Mouse (Mus musculus) regulatory T cell (primary cell): ENCODE data around the gene Cald1.

Experiments
- in situ Hi-C: fragments of 300-600 bp; cut with MboI, MseI; formaldehyde crosslinking; loops from one replicate; pipeline ENCODE4 v1.15.1; 2025; ENCODE audit warnings: high pct_unique_total_duplicates

Gene Cald1

DNA sequence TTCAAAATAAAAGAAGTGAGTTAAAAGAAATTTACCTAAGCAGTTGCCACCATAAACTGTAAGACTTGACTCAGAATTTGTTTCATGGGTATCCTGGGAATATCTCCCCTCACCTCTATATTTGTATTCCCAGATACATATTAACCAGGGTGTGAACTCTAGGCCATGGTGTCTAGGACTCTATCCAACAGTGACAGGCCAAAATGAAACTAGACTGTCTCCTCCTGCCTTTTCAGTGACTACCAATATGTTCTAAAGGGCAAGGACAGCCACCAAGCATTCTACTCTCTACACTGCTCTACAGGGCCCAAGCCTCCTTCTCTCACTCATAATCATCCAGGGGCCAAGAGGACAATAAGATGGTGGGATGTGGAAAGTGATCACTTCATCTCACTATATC lies 153.3 kb downstream of the Cald1 start:
- in situ Hi-C loops: loop anchor here (5.0 to 10.0 kb wide), 2 partner anchors 204 to 237 kb away; no protein-coding TSS in a partner anchor

GRCm38 (mm10) chr6:34754448-34754847 lies 156.1 kb downstream of the Cald1 start:
- in situ Hi-C loops: loop anchor here (5.0 to 10.0 kb wide), 2 partner anchors 207 to 240 kb away; no protein-coding TSS in a partner anchor

GRCm38 (mm10) chr6:34758340-34758739 lies 160.0 kb downstream of the Cald1 start:
- in situ Hi-C loops: loop anchor here (5.0 to 10.0 kb wide), 2 partner anchors 244 to 466 kb away; no protein-coding TSS in a partner anchor

DNA sequence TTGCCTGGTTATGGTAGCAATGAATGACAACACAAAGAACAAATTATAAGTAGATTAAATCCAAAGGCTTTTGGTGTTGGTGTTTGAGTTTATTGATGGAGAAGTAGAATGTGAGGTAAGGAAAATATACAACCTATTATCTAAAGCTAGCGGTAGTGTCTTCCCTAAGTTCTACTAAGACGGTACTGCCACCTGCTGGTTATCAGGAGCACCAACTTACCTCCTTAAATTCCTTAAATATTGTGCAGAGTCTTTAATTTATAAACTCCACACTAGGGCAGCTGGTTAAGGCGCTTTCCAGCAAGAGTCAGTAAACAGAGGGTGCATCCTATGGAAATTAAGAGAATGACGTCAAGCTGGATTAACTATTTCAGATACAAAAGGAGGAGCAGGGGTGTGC lies 161.7 kb downstream of the Cald1 start:
- in situ Hi-C loops: no loop called here

- in situ Hi-C loops: no loop called here
These were observed 167.4 kb downstream of the Cald1 start for GRCm38 (mm10) chr6:34765721-34766120.

- in situ Hi-C loops: no loop called here
These were observed 171.7 kb downstream of the Cald1 start for GRCm38 (mm10) chr6:34769984-34770383.

DNA sequence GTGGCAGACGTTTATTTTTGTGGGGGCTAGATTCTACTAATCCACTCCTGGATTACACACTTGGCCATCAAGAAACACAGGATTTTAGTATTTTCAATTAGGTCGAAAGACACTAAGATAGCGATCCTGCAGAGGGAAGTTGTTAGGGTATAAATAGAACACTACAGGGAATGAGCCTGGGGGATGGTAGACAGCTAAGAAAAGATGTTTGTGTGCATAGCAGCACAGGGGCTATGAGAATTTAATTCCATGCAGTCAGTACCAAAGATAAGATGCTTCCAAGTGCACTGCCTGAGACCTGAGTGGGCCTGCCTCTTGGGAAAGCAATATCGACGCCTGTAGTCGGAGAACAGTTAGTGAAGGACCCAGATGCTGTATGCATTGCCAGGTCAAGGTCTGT lies 172.2 kb downstream of the Cald1 start:
- in situ Hi-C loops: no loop called here

- in situ Hi-C loops: no loop called here
These were observed 178.1 kb downstream of the Cald1 start for GRCm38 (mm10) chr6:34776396-34776795.

DNA sequence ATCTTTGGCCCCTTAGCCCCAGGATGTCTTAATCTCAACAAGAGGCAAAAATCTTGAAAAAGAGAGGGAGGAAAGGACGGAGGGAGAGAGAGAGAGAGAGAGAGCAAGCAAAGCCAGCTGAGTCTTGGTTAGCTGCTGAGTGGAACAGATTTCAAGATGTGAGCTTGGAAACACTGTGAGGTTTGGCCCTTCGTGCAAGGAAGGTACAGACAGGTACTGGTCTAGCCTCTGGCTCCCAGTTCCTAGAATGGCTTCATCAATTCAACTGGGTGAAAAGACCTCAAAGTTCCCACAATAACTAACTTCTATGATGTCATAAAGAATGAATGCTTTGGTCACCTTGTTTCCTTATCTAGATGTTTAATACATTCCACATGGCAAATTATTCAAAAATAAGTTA lies 178.8 kb downstream of the Cald1 start:
- in situ Hi-C loops: no loop called here

GRCm38 (mm10) chr6:34777981-34778668 lies 179.8 kb downstream of the Cald1 start:
- in situ Hi-C loops: no loop called here

- in situ Hi-C loops: no loop called here
These were observed 182.1 kb downstream of the Cald1 start, which contains the start of gene Agbl3 for GRCm38 (mm10) chr6:34780231-34780942. TSS of gene Agbl3 (plus strand) at chr6:34780432.

GRCm38 (mm10) chr6:34780943-34781289 lies 182.6 kb downstream of the Cald1 start:
- in situ Hi-C loops: no loop called here

DNA sequence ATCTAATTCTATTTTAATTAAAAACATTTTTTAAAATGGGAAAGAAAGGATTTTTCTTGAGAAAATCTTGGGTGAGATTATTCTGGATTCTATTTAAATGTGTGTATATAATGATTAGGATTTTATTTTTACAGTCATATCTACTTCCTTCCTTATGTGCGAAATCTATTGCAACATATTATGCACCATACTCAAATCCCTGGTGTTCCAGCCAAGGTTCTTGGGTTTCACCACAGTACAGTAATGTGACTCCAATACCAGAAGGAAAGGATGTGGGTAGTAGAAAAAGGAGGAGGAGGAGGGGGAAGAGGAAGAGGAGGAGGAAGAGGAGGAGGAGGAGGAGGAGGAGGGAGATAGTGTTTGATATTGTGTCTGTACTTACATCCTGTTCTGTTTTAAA lies 184.2 kb downstream of the Cald1 start:
- in situ Hi-C loops: no loop called here

DNA sequence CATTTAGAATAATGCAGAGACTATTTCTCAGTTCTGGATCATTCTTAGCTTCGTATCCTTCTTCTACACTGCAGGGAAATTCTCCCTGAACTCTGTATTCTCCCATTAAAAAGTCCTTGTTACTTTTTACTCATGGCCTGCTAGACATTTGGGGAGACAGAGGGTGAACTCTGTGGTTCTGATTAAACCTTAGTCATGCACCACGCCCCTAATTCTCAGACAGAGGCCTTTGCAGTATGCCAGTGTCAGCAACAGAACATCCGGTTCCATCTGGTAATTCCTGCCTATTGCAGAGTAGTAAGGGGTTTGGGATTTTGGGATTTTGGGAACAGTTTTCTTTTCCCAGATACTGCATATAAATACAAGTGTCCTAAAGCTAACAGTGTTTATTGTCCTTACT lies 198.6 kb downstream of the Cald1 start:
- in situ Hi-C loops: no loop called here

DNA sequence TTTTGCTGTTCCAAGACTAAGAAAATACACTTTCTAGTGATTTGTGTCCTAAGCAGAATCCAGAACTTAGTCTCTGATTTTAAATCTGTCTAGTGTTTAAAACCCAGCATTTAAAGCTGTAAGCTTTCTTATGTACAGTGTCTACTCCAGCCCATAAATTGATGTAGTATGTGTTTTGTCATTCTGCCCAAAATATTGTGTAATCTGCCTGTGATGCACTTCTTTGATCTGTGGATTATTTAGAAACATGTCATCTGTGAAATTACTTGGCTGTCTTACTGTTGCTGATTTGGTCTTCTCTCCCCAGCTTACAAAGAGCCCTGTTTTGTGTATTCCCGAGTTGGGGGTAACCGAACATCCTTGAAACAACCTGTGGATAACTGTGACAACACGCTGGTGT lies 199.6 kb downstream of the Cald1 start:
- in situ Hi-C loops: no loop called here

DNA sequence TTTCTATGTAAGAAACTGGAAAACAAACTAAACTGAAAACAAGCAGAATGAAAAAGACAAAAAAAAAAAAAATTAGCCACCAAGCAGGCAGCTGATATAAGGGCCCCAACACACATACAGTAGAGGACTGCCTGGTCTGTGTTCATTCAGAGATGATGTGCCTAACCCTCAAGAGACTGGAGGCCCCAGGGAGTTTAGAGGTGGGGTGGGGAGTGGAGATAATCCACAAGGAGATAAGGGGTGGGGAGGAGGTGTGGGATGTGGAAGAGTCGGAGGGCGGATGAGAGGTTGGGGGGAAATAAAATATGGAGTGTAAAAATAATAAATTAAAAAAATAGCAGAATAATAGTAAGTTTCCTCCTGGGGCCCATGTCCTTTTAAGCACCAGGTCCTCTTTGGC lies 207.3 kb downstream of the Cald1 start:
- in situ Hi-C loops: no loop called here

GRCm38 (mm10) chr6:34810651-34811050 lies 212.4 kb downstream of the Cald1 start:
- in situ Hi-C loops: no loop called here

DNA sequence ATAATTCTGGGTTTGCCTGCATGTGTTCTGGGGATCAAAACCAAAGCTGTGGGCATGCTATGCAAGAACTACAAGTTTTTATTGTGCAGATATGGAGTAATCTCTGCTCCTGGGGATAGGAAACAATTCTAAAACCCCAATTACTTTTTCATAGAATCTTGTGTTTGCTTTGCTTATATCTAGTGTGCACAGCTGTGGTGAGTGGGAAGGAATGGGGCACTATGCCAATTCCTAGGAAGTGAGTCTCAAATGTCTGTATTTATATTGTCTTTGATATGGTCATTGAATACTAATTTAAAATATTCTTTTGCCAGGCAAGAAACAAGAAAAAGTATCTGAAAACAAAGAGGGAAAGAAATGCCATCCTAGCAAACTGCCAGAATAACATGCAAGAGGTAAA lies 226.1 kb downstream of the Cald1 start:
- in situ Hi-C loops: no loop called here
